Mouse (Mus musculus): ENCODE measurements around the gene Pik3cg. TPM values are rescaled to one million over a fixed set of nuclear protein-coding genes. Genes with fewer than 3 reads are reported as not detected.

The Pik3cg gene
- polyA plus RNA-seq, 1 experiment from 2014 or later = 1.4 TPM

DNA sequence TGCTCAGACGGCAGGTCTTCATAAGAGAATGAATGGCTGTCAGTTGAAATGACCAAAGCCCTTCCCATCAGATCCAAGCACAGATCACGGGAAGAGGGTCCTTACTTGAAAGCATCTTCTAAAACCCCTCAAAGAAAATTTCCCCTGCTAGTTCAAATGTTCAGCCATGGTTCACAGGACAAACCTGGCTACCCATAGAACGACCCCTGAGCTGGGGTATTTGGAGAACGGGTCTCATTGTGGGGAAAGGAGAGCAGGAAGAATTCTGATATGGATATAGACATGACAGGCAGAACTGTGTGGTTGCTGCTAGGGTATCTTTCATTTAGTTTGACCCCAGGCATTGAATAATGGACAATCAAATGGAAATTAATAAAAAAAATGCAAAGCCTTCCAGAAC, 62.8 kb downstream of the Pik3cg start:
- no peak overlapping the region for H3K9ac ChIP-seq (ENCODE audit: low read length)
- no peak overlapping the region for H3K4me2 ChIP-seq (ENCODE audit: low read depth, low read length, severe bottlenecking)
- DNase-seq (ENCODE audit: low spot score) (no peak), ATAC-seq (replicated peaks; ENCODE audit: low FRiP score) (no peak)
- H3K4me1 ChIP-seq (replicated peaks; ENCODE audit: control insufficient read depth, insufficient read depth, low read length) = no peaks in the 10 kb centered on the region
- no peak overlapping the region for H3K27ac ChIP-seq (ENCODE audit: low read depth, low read length)
- no peaks in the 10 kb centered on the region for H3K36me3 ChIP-seq (ENCODE audit: control insufficient read depth, insufficient read depth, low read length)
- H3K27me3 ChIP-seq (ENCODE audit: control insufficient read depth, insufficient read depth, low read length) = no peaks in the 10 kb centered on the region
- no peak overlapping the region for H3K4me3 ChIP-seq (ENCODE audit: low read depth, low read length)
- 76% methylated on average over 4 of the region's 4 CpGs for WGBS
- H3K9me3 ChIP-seq (ENCODE audit: control insufficient read depth, low read length) = no peaks in the 10 kb centered on the region

DNA sequence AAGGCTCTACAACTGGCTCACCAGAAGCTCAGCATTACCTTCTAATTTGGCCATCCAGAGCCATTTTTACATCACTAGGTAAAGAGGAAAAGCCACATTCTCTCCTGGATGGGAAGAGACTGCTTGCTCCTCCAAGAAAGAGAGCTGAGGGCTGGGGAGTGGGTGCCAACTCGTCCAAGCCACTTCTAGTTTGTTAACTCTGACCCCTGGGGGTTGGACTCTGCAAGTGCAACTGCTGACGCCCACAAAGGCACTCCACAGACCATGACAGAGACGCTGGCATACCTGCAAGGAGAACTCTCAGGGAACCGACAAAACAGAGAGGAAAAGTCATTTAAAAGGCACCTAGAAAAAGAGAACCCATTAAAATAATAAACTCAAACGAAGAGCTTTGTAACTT, 63.9 kb downstream of the Pik3cg start:
- DNase-seq (ENCODE audit: low spot score) (peak; percentile 74), ATAC-seq (replicated peaks; ENCODE audit: low FRiP score) (peak; percentile 74; the same call in 1 of the 2 replicates)
- 5% methylated on average over 5 of the region's 5 CpGs for WGBS
- no peaks in the 10 kb centered on the region for H3K27me3 ChIP-seq (ENCODE audit: control insufficient read depth, insufficient read depth, low read length)
- no peaks in the 10 kb centered on the region for H3K4me1 ChIP-seq (replicated peaks; ENCODE audit: control insufficient read depth, insufficient read depth, low read length)
- no peaks in the 10 kb centered on the region for H3K36me3 ChIP-seq (ENCODE audit: control insufficient read depth, insufficient read depth, low read length)
- H3K9ac ChIP-seq (ENCODE audit: low read length) = no peak overlapping the region
- H3K4me2 ChIP-seq (ENCODE audit: low read depth, low read length, severe bottlenecking) = no peak overlapping the region
- H3K27ac ChIP-seq (ENCODE audit: low read depth, low read length) = no peak overlapping the region
- no peaks in the 10 kb centered on the region for H3K9me3 ChIP-seq (ENCODE audit: control insufficient read depth, low read length)
- H3K4me3 ChIP-seq (ENCODE audit: low read depth, low read length) = no peak overlapping the region

- Histone ChIP-seq H3K27me3 (ENCODE audit: control insufficient read depth, insufficient read depth, low read length) (no peaks in the 10 kb centered on the region), H3K9ac (ENCODE audit: low read length) (no peak overlapping the region), H3K4me2 (ENCODE audit: low read depth, low read length, severe bottlenecking) (no peak overlapping the region), H3K4me3 (ENCODE audit: low read depth, low read length) (no peak overlapping the region), H3K4me1 (replicated peaks; ENCODE audit: control insufficient read depth, insufficient read depth, low read length) (no peaks in the 10 kb centered on the region), H3K9me3 (ENCODE audit: control insufficient read depth, low read length) (no peaks in the 10 kb centered on the region), H3K36me3 (ENCODE audit: control insufficient read depth, insufficient read depth, low read length) (no peaks in the 10 kb centered on the region), H3K27ac (ENCODE audit: low read depth, low read length) (no peak overlapping the region)
- DNase-seq (ENCODE audit: low spot score) = no peak
- 78% methylated on average over 5 of the region's 5 CpGs for WGBS
- no peak for ATAC-seq (replicated peaks; ENCODE audit: low FRiP score)
These were observed 64.7 kb downstream of the Pik3cg start for GRCm38 (mm10) chr12:32143782-32144181.

- H3K27me3 ChIP-seq (ENCODE audit: control insufficient read depth, insufficient read depth, low read length) = no peaks in the 10 kb centered on the region
- no peaks in the 10 kb centered on the region for H3K9me3 ChIP-seq (ENCODE audit: control insufficient read depth, low read length)
- no peak overlapping the region for H3K4me2 ChIP-seq (ENCODE audit: low read depth, low read length, severe bottlenecking)
- WGBS = 68% methylated on average over 4 of the region's 4 CpGs
- H3K4me1 ChIP-seq (replicated peaks; ENCODE audit: control insufficient read depth, insufficient read depth, low read length) = no peaks in the 10 kb centered on the region
- no peaks in the 10 kb centered on the region for H3K36me3 ChIP-seq (ENCODE audit: control insufficient read depth, insufficient read depth, low read length)
- no peak overlapping the region for H3K4me3 ChIP-seq (ENCODE audit: low read depth, low read length)
- no peak for ATAC-seq (replicated peaks; ENCODE audit: low FRiP score)
- DNase-seq (ENCODE audit: low spot score) = no peak
- no peak overlapping the region for H3K27ac ChIP-seq (ENCODE audit: low read depth, low read length)
- no peak overlapping the region for H3K9ac ChIP-seq (ENCODE audit: low read length)
These were observed 65.3 kb downstream of the Pik3cg start for GRCm38 (mm10) chr12:32143151-32143550.

- no peak overlapping the region for H3K4me3 ChIP-seq (ENCODE audit: low read depth, low read length)
- no peaks in the 10 kb centered on the region for H3K9me3 ChIP-seq (ENCODE audit: control insufficient read depth, low read length)
- H3K27me3 ChIP-seq (ENCODE audit: control insufficient read depth, insufficient read depth, low read length) = no peaks in the 10 kb centered on the region
- H3K9ac ChIP-seq (ENCODE audit: low read length) = no peak overlapping the region
- no peaks in the 10 kb centered on the region for H3K4me1 ChIP-seq (replicated peaks; ENCODE audit: control insufficient read depth, insufficient read depth, low read length)
- DNase-seq (ENCODE audit: low spot score) = no peak
- ATAC-seq (replicated peaks; ENCODE audit: low FRiP score) = no peak
- H3K36me3 ChIP-seq (ENCODE audit: control insufficient read depth, insufficient read depth, low read length) = no peaks in the 10 kb centered on the region
- no peak overlapping the region for H3K4me2 ChIP-seq (ENCODE audit: low read depth, low read length, severe bottlenecking)
- H3K27ac ChIP-seq (ENCODE audit: low read depth, low read length) = no peak overlapping the region
These were observed 66.7 kb downstream of the Pik3cg start for GRCm38 (mm10) chr12:32141766-32142165.

GRCm38 (mm10) chr12:32138831-32139230, 69.6 kb downstream of the Pik3cg start:
- Histone ChIP-seq H3K9me3 (ENCODE audit: control insufficient read depth, low read length) (no peaks in the 10 kb centered on the region), H3K27me3 (ENCODE audit: control insufficient read depth, insufficient read depth, low read length) (no peaks in the 10 kb centered on the region), H3K4me2 (ENCODE audit: low read depth, low read length, severe bottlenecking) (no peak overlapping the region), H3K9ac (ENCODE audit: low read length) (no peak overlapping the region), H3K27ac (ENCODE audit: low read depth, low read length) (no peak overlapping the region), H3K4me1 (replicated peaks; ENCODE audit: control insufficient read depth, insufficient read depth, low read length) (no peaks in the 10 kb centered on the region), H3K36me3 (ENCODE audit: control insufficient read depth, insufficient read depth, low read length) (no peaks in the 10 kb centered on the region), H3K4me3 (ENCODE audit: low read depth, low read length) (no peak overlapping the region)
- WGBS = 86% methylated on average over 5 of the region's 5 CpGs
- no peak for ATAC-seq (replicated peaks; ENCODE audit: low FRiP score)
- DNase-seq (ENCODE audit: low spot score) = no peak

DNA sequence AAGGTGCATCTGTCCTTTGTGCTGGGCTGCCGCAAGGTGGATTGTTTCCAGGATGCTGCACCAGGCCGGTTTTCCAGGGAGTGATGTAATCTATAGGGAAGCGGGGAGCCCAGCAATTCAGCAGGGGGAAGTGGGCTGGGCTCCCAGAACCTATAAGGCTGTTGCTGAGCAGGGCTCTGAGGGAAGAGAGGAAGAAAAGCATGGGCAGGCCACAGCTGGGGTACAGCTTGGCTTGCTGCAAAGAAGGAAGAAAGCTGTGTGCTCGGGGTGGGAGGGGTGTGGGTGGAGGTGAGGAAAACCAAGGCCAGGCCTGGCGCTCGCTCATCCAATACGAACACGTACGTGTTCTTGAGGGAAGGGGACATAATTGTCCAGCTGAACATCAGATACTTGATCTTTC, 70.1 kb downstream of the Pik3cg start:
- Histone ChIP-seq H3K4me3 (ENCODE audit: low read depth, low read length) (no peak overlapping the region), H3K9me3 (ENCODE audit: control insufficient read depth, low read length) (no peaks in the 10 kb centered on the region), H3K4me1 (replicated peaks; ENCODE audit: control insufficient read depth, insufficient read depth, low read length) (no peaks in the 10 kb centered on the region), H3K36me3 (ENCODE audit: control insufficient read depth, insufficient read depth, low read length) (no peaks in the 10 kb centered on the region), H3K27ac (ENCODE audit: low read depth, low read length) (no peak overlapping the region), H3K27me3 (ENCODE audit: control insufficient read depth, insufficient read depth, low read length) (no peaks in the 10 kb centered on the region), H3K9ac (ENCODE audit: low read length) (no peak overlapping the region), H3K4me2 (ENCODE audit: low read depth, low read length, severe bottlenecking) (no peak overlapping the region)
- 74% methylated on average over 9 of the region's 9 CpGs for WGBS
- ATAC-seq (replicated peaks; ENCODE audit: low FRiP score) = no peak
- DNase-seq (ENCODE audit: low spot score) = no peak

DNA sequence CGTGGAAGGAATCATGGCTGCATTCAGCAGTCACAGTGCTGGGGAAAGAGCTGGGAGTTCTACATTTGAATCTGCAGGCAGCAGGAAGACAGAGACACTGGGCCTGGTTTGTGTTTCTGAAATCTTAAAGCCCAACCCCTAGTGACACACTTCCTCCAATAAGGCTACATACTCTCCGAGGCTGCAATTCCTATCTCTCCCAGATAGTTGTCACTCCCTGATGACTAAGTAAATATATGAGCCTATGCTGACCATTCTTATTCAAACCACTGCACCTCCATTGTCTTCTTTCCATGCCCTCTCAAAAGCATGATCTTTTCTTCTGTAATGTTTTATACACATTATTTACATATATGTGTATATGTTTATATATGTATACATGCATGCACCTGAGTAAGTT, 70.9 kb downstream of the Pik3cg start:
- DNase-seq (ENCODE audit: low spot score) = no peak
- no peak for ATAC-seq (replicated peaks; ENCODE audit: low FRiP score)

GRCm38 (mm10) chr12:32127599-32128507, 80.6 kb downstream of the Pik3cg start:
- Histone ChIP-seq H3K27me3 (ENCODE audit: control insufficient read depth, insufficient read depth, low read length) (no peaks in the 10 kb centered on the region), H3K4me3 (ENCODE audit: low read depth, low read length) (no peak overlapping the region), H3K9ac (ENCODE audit: low read length) (no peak overlapping the region), H3K4me2 (ENCODE audit: low read depth, low read length, severe bottlenecking) (0 out of 2 replicates have a peak overlapping the region, but pooled peaks have one; percentile 9), H3K4me1 (replicated peaks; ENCODE audit: control insufficient read depth, insufficient read depth, low read length) (peaks cover 3% of the 10 kb centered on the region; the same call in 1 of the 2 replicates), H3K9me3 (ENCODE audit: control insufficient read depth, low read length) (no peaks in the 10 kb centered on the region), H3K27ac (ENCODE audit: low read depth, low read length) (no peak overlapping the region), H3K36me3 (ENCODE audit: control insufficient read depth, insufficient read depth, low read length) (no peaks in the 10 kb centered on the region)
- ATAC-seq (replicated peaks; ENCODE audit: low FRiP score) = no peak; the same call in 1 of the 2 replicates
- no peak for DNase-seq (ENCODE audit: low spot score)
- WGBS = 27% methylated on average over 14 of the region's 14 CpGs

More for the DNA sequence above, 70.9 kb downstream of the Pik3cg start:
- no peak overlapping the region for H3K9ac ChIP-seq (ENCODE audit: low read length)
- no peak overlapping the region for H3K4me2 ChIP-seq (ENCODE audit: low read depth, low read length, severe bottlenecking)
- no peaks in the 10 kb centered on the region for H3K27me3 ChIP-seq (ENCODE audit: control insufficient read depth, insufficient read depth, low read length)
- 93% methylated on average over 2 of the region's 2 CpGs for WGBS
- H3K4me3 ChIP-seq (ENCODE audit: low read depth, low read length) = no peak overlapping the region
- 0 out of 2 replicates have a peak, but pooled peaks cover 2% of the 10 kb centered on the region for H3K4me1 ChIP-seq (replicated peaks; ENCODE audit: control insufficient read depth, insufficient read depth, low read length)
- no peaks in the 10 kb centered on the region for H3K36me3 ChIP-seq (ENCODE audit: control insufficient read depth, insufficient read depth, low read length)
- no peaks in the 10 kb centered on the region for H3K9me3 ChIP-seq (ENCODE audit: control insufficient read depth, low read length)
- no peak overlapping the region for H3K27ac ChIP-seq (ENCODE audit: low read depth, low read length)
